In genomic region chr2:70888840-70889469, GRCm38 (mm10) we compare ENCODE assay signal across 15 mouse cellular contexts.
"Had no signal": no experiment of that assay in that cellular context is flagged by ENCODE, and none has a peak within 500 bp of the region (broad histone marks: within the 10 kb centered on the region; RNA-seq: fewer than 3 reads in every experiment).

No protein-coding gene starts in this region.

- DNase-seq: kidney, adult 9 months; kidney, postnatal 4 days; liver, postnatal 0 days; midbrain, embryonic 14.5 days; right cerebral cortex, adult 18-20 months; right cerebral cortex, postnatal 14 days; right cerebral cortex, postnatal 4 days; thymus, adult 2 months; thymus, postnatal 14 days; thymus, postnatal 4 days had no signal

- H3K9ac ChIP-seq: liver, embryonic 14.5 days; liver, postnatal 0 days; lung, embryonic 14.5 days; neural tube, embryonic 12.5 days; neural tube, embryonic 15.5 days had no signal

- H3K27ac ChIP-seq: liver, embryonic 14.5 days; neural tube, embryonic 12.5 days; neural tube, embryonic 15.5 days; stomach, postnatal 0 days had no signal

- H3K27me3 ChIP-seq: neural tube, embryonic 12.5 days; neural tube, embryonic 15.5 days had no signal

- H3K4me1 ChIP-seq: neural tube, embryonic 12.5 days; neural tube, embryonic 15.5 days had no signal

- H3K9me3 ChIP-seq: neural tube, embryonic 12.5 days; neural tube, embryonic 15.5 days had no signal

- H3K36me3 ChIP-seq: neural tube, embryonic 12.5 days; neural tube, embryonic 15.5 days had no signal

- H3K4me3 ChIP-seq: neural tube, embryonic 12.5 days; neural tube, embryonic 15.5 days had no signal
